Mouse (Mus musculus): ENCODE data around the gene Kcne2. TPM values are rescaled to one million over a fixed set of nuclear protein-coding genes. Genes with fewer than 3 reads are reported as not detected.

The Kcne2 gene
- polyA plus RNA-seq, 1 experiment from 2014 or later: 0.13 TPM

GRCm38 (mm10) chr16:92319353-92320109 is 27.3 kb downstream of the Kcne2 start:
- 60% methylated on average over 20 of the region's 20 CpGs for WGBS
- Histone ChIP-seq H3K9me3 (ENCODE audit: control insufficient read depth, low read length) (no peaks in the 10 kb centered on the region), H3K4me3 (ENCODE audit: low read depth, low read length) (no peak overlapping the region), H3K36me3 (ENCODE audit: control insufficient read depth, insufficient read depth, low read length) (no peaks in the 10 kb centered on the region), H3K4me1 (ENCODE audit: control insufficient read depth, insufficient read depth, low read length) (no peaks in the 10 kb centered on the region), H3K4me2 (ENCODE audit: low read depth) (no peak overlapping the region), H3K9ac (ENCODE audit: low read length) (no peak overlapping the region), H3K27me3 (ENCODE audit: control insufficient read depth, insufficient read depth, low read length) (no peaks in the 10 kb centered on the region), H3K27ac (ENCODE audit: low read depth, low read length) (no peak overlapping the region)
- ATAC-seq (ENCODE audit: insufficient read depth, low FRiP score, low TSS enrichment): no peak
- DNase-seq (ENCODE audit: low spot score): peak; percentile 46

- no peak overlapping the region for H3K4me3 ChIP-seq (ENCODE audit: low read depth, low read length)
- H3K4me1 ChIP-seq (ENCODE audit: control insufficient read depth, insufficient read depth, low read length): no peaks in the 10 kb centered on the region; the same call in 1 of the 2 replicates
- DNase-seq (ENCODE audit: low spot score) (no peak), ATAC-seq (ENCODE audit: insufficient read depth, low FRiP score, low TSS enrichment) (no peak)
- WGBS: 85% methylated on average over 3 of the region's 3 CpGs
- no peak overlapping the region for H3K27ac ChIP-seq (ENCODE audit: low read depth, low read length)
- no peaks in the 10 kb centered on the region for H3K27me3 ChIP-seq (ENCODE audit: control insufficient read depth, insufficient read depth, low read length)
- H3K36me3 ChIP-seq (ENCODE audit: control insufficient read depth, insufficient read depth, low read length): no peaks in the 10 kb centered on the region
- H3K4me2 ChIP-seq (ENCODE audit: low read depth): no peak overlapping the region
- no peak overlapping the region for H3K9ac ChIP-seq (ENCODE audit: low read length)
- no peaks in the 10 kb centered on the region for H3K9me3 ChIP-seq (ENCODE audit: control insufficient read depth, low read length)
Observed at GRCm38 (mm10) chr16:92320361-92320760, 28.2 kb downstream of the Kcne2 start.

- H3K4me1 ChIP-seq (ENCODE audit: control insufficient read depth, insufficient read depth, low read length): no peaks in the 10 kb centered on the region; the same call in 1 of the 2 replicates
- no peaks in the 10 kb centered on the region for H3K9me3 ChIP-seq (ENCODE audit: control insufficient read depth, low read length)
- no peaks in the 10 kb centered on the region for H3K27me3 ChIP-seq (ENCODE audit: control insufficient read depth, insufficient read depth, low read length)
- H3K27ac ChIP-seq (ENCODE audit: low read depth, low read length): no peak within 1 kb of the TSS
- H3K9ac ChIP-seq (ENCODE audit: low read length): no peak within 1 kb of the TSS
- no peak within 1 kb of the TSS for H3K4me2 ChIP-seq (ENCODE audit: low read depth)
- H3K36me3 ChIP-seq (ENCODE audit: control insufficient read depth, insufficient read depth, low read length): no peaks in the 10 kb centered on the region
- DNase-seq (ENCODE audit: low spot score): no peak
- WGBS: 95% methylated on average over 8 of the region's 8 CpGs
- H3K4me3 ChIP-seq (ENCODE audit: low read depth, low read length): no peak within 1 kb of the TSS
- ATAC-seq (ENCODE audit: insufficient read depth, low FRiP score, low TSS enrichment): no peak
Observed at GRCm38 (mm10) chr16:92321341-92321740, 29.2 kb downstream of the Kcne2 start, which contains the start of gene Fam243. Gene Fam243 (minus strand): TSS chr16:92321441.

- Histone ChIP-seq H3K9ac (ENCODE audit: low read length) (no peak overlapping the region; the same call in 1 of the 2 replicates), H3K27ac (ENCODE audit: low read depth, low read length) (no peak overlapping the region), H3K4me3 (ENCODE audit: low read depth, low read length) (no peak overlapping the region), H3K36me3 (ENCODE audit: control insufficient read depth, insufficient read depth, low read length) (no peaks in the 10 kb centered on the region), H3K9me3 (ENCODE audit: control insufficient read depth, low read length) (no peaks in the 10 kb centered on the region), H3K4me2 (ENCODE audit: low read depth) (no peak overlapping the region), H3K27me3 (ENCODE audit: control insufficient read depth, insufficient read depth, low read length) (no peaks in the 10 kb centered on the region), H3K4me1 (ENCODE audit: control insufficient read depth, insufficient read depth, low read length) (no peaks in the 10 kb centered on the region; the same call in 1 of the 2 replicates)
- no peak for DNase-seq (ENCODE audit: low spot score)
- ATAC-seq (ENCODE audit: insufficient read depth, low FRiP score, low TSS enrichment): no peak; the same call in 1 of the 2 replicates
- WGBS: 41% methylated on average over 7 of the region's 7 CpGs
Observed at GRCm38 (mm10) chr16:92324309-92325061, 32.3 kb downstream of the Kcne2 start.

- no peaks in the 10 kb centered on the region for H3K27me3 ChIP-seq (ENCODE audit: control insufficient read depth, insufficient read depth, low read length)
- no peaks in the 10 kb centered on the region for H3K9me3 ChIP-seq (ENCODE audit: control insufficient read depth, low read length)
- H3K36me3 ChIP-seq (ENCODE audit: control insufficient read depth, insufficient read depth, low read length): no peaks in the 10 kb centered on the region
- ATAC-seq (ENCODE audit: insufficient read depth, low FRiP score, low TSS enrichment): no peak
- H3K4me1 ChIP-seq (ENCODE audit: control insufficient read depth, insufficient read depth, low read length): no peaks in the 10 kb centered on the region; the same call in 1 of the 2 replicates
- DNase-seq (ENCODE audit: low spot score): no peak
- no peak overlapping the region for H3K4me2 ChIP-seq (ENCODE audit: low read depth)
- H3K4me3 ChIP-seq (ENCODE audit: low read depth, low read length): no peak overlapping the region
- 29% methylated on average over 1 of the region's 1 CpGs for WGBS
- H3K9ac ChIP-seq (ENCODE audit: low read length): no peak overlapping the region
- H3K27ac ChIP-seq (ENCODE audit: low read depth, low read length): no peak overlapping the region
Observed at GRCm38 (mm10) chr16:92325062-92325406, 32.8 kb downstream of the Kcne2 start.

- H3K4me3 ChIP-seq (ENCODE audit: low read depth, low read length): no peak overlapping the region
- 83% methylated on average over 10 of the region's 10 CpGs for WGBS
Observed at GRCm38 (mm10) chr16:92327911-92328310, 35.7 kb downstream of the Kcne2 start.

GRCm38 (mm10) chr16:92330966-92331365 is 38.8 kb downstream of the Kcne2 start:
- WGBS: 81% methylated on average over 5 of the region's 5 CpGs
- ATAC-seq (ENCODE audit: insufficient read depth, low FRiP score, low TSS enrichment): no peak
- H3K4me3 ChIP-seq (ENCODE audit: low read depth, low read length): no peak overlapping the region
- H3K4me1 ChIP-seq (ENCODE audit: control insufficient read depth, insufficient read depth, low read length): no peaks in the 10 kb centered on the region
- H3K9me3 ChIP-seq (ENCODE audit: control insufficient read depth, low read length): no peaks in the 10 kb centered on the region
- no peak overlapping the region for H3K9ac ChIP-seq (ENCODE audit: low read length)
- H3K4me2 ChIP-seq (ENCODE audit: low read depth): no peak overlapping the region
- H3K27ac ChIP-seq (ENCODE audit: low read depth, low read length): no peak overlapping the region
- H3K36me3 ChIP-seq (ENCODE audit: control insufficient read depth, insufficient read depth, low read length): no peaks in the 10 kb centered on the region
- no peaks in the 10 kb centered on the region for H3K27me3 ChIP-seq (ENCODE audit: control insufficient read depth, insufficient read depth, low read length)
- DNase-seq (ENCODE audit: low spot score): no peak

More at GRCm38 (mm10) chr16:92327911-92328310, 35.7 kb downstream of the Kcne2 start:
- Histone ChIP-seq H3K9me3 (ENCODE audit: control insufficient read depth, low read length) (no peaks in the 10 kb centered on the region), H3K27me3 (ENCODE audit: control insufficient read depth, insufficient read depth, low read length) (no peaks in the 10 kb centered on the region), H3K36me3 (ENCODE audit: control insufficient read depth, insufficient read depth, low read length) (no peaks in the 10 kb centered on the region), H3K9ac (ENCODE audit: low read length) (no peak overlapping the region), H3K27ac (ENCODE audit: low read depth, low read length) (no peak overlapping the region), H3K4me1 (ENCODE audit: control insufficient read depth, insufficient read depth, low read length) (no peaks in the 10 kb centered on the region; the same call in 1 of the 2 replicates), H3K4me2 (ENCODE audit: low read depth) (no peak overlapping the region)
- ATAC-seq (ENCODE audit: insufficient read depth, low FRiP score, low TSS enrichment) (no peak), DNase-seq (ENCODE audit: low spot score) (no peak)

GRCm38 (mm10) chr16:92334600-92334999 is 42.4 kb downstream of the Kcne2 start:
- 66% methylated on average over 9 of the region's 9 CpGs for WGBS
- H3K9ac ChIP-seq (ENCODE audit: low read length): no peak overlapping the region

More at GRCm38 (mm10) chr16:92334600-92334999, 42.4 kb downstream of the Kcne2 start:
- Histone ChIP-seq H3K4me3 (ENCODE audit: low read depth, low read length) (no peak overlapping the region), H3K27ac (ENCODE audit: low read depth, low read length) (no peak overlapping the region), H3K4me2 (ENCODE audit: low read depth) (no peak overlapping the region), H3K4me1 (ENCODE audit: control insufficient read depth, insufficient read depth, low read length) (no peaks in the 10 kb centered on the region), H3K36me3 (ENCODE audit: control insufficient read depth, insufficient read depth, low read length) (no peaks in the 10 kb centered on the region), H3K27me3 (ENCODE audit: control insufficient read depth, insufficient read depth, low read length) (no peaks in the 10 kb centered on the region), H3K9me3 (ENCODE audit: control insufficient read depth, low read length) (no peaks in the 10 kb centered on the region)
- ATAC-seq (ENCODE audit: insufficient read depth, low FRiP score, low TSS enrichment): no peak
- DNase-seq (ENCODE audit: low spot score): peak; percentile 37
